Mouse (Mus musculus) layer of hippocampus, postnatal 25 days (tissue): ENCODE data around the gene Clta. TPM values are rescaled to one million over a fixed set of nuclear protein-coding genes. Genes with fewer than 3 reads are reported as not detected.

Experiments
- DNase-seq, 2 experiments: peaks; one replicate each; pipeline ENCODE4 v3.0.0; 2022; ENCODE audit warnings: mixed read lengths in 2 of 2, low spot score in 1 of 2; ENCODE audit errors: extremely low spot score in 1 of 2
- total RNA-seq, 2 experiments: library from RNA; stranded (reverse); gene quantifications; 2 replicates each; pipeline ENCODE4 v1.2.3; 2021

Gene Clta
- 100 to 1,000 TPM; 273 to 308 TPM for total RNA-seq

DNA sequence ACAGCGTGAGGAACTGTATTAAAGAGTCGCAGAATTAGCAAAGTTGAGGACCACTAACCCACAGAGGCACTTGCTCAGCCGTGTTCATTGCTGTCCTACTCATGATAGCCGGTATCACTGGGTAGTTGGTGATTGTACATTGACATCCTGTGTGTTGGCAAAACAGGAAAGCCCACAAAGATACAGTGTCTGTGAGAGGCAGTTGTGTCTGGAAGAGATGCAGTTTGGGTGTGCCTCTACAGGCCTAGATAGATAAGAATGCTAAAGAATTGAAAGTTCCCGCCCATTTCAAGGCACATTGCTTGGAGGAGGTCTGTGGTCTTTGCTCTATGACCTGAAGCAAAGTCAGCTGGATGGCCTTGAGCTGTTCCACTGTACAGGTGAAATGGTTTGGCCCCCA is at the start of gene Clta:
TSS of gene Clta (plus strand) at position 327 of the 400 bp plus-strand sequence.
- no peak for DNase-seq

- DNase-seq = peak; percentile 42 to 75
These were observed 46.9 kb upstream of the Clta start, which contains the start of gene Glipr2 for GRCm38 (mm10) chr4:43957292-43957845. Glipr2 (plus strand) TSS chr4:43957401.

DNA sequence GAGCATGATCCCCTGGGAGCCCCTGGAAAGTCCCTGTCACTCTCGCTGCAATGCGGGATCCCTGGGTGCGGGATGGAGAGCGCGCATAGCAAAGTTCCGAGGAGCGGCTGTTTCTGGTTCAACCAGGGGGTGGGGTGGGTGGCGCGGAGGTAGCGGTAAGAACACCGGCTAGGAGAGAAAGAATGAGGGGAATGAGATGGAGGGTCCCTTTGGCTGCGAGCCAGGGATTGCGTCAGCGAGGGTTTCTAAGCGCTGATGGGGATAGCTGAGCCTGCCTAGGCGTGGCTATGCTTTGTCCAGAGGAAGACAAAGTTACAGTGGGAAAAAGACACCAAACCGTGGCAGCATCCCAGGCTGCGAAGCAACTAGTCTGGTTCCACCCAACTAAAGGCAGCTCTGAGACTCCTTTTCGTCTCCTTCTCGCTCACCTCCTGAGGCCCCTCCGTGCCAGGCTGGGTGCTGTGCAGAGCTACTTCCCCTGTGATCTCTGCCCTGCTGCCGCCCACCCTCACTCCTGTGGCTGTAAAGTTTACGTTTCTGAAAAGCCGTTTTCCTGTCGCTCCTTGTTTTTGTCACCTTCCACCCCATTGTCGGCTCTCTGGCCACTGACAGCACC is 46.3 kb upstream of the Clta start:
- peak in 1 of 2 experiments; percentile 17 for DNase-seq

DNA sequence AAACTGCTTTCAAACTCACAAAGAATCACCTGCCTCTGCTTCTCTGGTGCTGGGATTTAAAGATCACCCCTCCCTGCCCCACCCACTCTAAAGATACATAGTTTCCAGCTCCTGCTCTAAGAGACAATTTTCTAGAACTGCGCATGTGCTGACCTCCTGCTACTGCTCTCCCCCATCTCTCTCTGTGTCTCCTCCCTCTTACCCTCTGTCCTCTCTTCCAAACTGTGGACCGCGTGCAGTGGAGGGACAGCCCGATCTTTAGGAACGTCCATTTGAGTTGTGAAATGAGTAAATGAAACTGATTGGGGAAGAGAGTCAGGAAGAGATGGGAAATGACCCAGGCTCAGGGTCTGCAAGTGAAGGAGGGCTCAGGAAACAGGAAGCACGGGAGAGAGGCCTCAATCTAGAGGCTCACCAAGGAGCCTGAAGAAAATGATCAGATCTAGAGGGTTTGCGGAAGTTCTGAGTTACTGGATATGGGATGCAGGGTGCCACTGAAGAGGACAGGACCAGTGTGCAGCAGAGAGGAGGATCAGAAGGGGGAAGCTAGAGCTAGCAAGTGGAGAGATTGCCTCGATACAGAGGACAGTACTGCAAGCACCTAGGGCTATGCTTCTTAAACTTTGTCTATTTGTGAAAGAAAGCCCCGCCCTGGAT is 44.6 kb upstream of the Clta start:
- no peak for DNase-seq

DNA sequence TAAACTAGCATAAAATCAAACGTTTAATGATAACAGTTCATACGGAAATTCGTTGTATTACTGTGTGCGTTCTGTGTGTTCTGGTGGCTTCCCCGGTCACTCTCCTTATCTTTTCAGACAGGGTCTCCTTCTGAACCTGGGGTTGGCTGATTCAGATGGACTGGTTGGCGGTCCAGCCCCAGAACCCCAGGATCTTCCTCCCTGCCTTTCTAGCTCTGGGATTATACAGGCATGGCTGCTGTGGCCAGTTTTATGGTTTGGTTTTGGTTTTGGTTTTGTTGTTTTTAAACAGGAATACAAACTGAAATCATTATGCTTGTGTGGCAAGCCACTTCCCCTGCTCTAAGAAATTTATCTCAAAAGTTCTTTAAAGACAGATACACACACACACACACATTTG is 44.0 kb upstream of the Clta start:
- no peak for DNase-seq

DNA sequence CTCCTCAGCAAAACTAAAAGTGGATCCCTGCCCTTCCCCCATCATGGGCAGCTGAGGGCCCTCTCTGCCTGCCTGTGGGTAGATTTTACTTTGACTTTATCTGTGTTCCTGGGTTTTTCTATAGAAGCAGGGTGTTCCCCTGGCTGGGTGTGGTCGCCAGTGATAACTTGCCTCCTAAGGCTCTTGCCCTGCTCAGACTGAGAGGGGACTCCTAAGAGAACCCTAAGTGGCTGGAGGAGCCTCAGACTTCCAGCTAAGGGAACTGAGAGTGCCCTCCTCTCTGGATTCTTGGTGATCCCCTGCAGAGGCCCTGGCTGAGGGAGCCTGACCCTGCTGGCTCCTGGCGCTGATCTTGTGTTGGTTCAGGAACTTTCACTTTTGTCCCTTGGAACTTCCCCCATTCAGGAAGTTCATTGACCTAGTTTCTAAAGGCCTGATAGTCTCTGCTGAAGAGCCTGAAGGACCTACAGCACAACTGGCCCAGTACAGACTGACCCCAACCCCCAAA is 39.9 kb upstream of the Clta start:
- DNase-seq = no peak

DNA sequence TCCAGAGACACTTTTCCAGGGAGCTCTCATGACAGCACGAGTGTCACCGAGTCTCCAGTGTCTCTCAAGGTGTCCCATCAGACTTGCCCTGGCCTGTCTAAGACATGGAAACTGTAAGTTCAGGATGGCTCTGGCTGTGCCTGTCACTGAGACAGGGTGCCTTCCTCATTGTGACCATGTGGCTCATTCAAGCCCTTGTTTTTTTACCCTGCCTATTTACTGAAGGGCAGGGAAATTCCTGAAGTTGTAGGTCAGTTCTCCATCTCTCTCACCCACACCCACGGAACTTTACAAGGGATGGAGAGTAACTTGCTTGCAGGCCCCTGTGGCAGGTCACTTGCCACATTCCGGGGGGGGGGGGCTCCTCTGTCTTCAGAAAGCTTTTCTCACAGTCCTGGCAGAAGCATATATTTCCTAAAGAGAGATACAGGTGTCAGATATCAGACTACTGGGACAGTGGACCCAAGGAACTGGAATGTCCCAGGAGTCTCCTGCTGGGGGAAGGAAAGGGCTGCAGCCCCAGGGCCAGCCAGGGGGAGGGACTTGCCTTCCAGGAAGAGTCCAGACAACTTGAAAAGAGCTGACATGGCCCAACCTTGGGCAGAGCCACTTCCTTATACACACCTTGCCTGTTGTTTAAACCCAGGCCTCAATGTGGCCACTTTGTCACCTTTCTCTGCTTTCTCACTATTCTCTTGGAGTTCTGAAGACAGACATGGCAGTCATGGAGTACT is 39.1 kb upstream of the Clta start:
- DNase-seq = no peak

DNA sequence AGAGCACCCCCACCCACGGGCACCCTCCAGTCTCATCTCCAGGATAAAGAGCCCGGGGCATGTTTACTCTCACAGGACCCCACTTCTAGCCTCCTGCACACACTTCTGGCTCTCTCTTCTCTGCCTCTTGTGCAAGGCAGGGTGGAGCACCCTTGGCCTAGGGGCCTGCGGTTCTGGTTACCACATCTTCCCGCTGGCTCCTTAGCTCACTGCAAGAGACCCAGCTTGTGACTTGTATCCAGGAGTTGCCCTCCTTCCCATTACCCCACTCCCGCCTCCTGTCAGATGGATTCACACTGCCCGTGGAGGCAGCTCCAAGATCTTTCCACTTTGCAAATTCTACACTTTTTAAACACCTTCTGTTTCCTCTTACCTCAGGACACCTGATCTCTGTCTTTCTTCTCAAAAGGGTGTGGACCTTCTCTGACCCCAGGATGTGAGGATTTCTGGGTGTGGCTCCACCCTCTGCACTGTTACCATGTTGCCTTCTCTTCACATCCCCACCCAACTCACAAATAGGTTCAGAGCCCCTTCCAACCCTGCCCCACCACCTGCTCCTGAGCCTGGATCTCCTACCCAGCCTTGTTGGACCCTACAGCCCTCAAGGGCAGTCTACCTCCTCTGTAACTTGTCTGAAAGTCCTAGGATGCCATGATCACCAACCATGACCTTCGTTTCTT is 38.3 kb upstream of the Clta start:
- DNase-seq = no peak

DNA sequence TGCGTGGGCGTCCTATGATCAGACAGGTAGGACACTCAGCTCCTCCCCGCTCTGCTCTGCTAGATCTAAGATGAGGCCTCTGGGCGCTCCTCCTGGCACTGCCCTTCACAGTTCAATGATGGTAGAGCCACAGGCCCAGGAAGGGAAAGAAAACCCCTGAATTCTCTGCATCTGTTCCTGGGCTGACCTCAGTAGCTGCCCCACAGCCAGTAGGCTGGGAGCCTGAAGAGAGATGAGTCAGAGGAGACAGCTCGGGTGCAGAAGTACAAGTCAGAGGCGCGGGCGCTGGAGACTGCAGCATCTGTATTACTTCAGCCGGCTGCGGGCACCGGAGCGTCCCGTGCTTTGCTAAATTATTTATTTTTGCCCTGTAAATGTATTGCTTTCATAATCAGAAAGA is 35.6 kb upstream of the Clta start:
- peak in 1 of 2 experiments; percentile 19 for DNase-seq

GRCm38 (mm10) chr4:43969373-43969772 is 34.9 kb upstream of the Clta start:
- no peak for DNase-seq

DNA sequence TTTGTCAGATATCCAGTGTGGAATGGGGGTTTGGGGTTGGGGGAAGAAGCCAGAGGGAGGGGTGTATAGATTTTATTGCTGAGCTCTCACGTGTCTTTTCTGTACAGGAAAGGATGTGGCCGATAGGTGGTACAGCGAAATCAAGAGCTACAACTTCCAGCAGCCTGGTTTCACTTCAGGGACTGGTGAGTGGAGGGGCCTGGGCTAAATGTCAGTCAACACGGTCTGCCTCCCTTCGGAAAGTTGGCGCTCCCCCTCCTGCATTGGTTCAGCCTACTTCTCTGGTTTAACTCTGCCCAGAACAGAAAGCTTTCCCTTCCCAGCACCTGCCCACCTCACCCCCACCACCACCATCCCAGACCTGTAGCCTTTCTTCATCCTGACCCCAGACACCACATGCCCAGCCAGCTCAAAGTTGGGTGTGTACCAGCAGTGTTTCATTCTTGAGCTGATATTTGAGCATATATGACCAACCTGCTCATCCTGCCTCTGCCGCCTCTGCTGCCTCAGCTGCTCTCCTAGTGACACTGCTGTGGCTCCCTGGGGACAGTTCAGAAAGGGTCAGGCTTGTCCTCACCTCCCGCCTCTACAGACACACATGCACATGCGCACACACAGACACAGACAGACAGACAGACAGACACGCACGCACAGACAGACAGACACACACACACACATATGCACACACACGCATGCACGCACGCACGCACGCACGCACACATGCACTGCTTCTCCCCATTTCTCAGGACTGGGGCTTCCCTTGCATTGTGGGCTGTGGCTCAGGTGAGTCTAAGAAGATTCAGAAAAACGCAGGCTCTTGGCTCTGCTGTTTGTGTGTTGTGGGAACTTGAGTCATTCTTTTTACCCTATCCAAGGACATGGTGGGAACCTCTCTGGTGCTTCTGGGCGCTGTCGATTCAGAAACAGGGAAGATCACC is 33.6 kb upstream of the Clta start:
- DNase-seq = no peak

GRCm38 (mm10) chr4:43971541-43972136 is 32.6 kb upstream of the Clta start:
- no peak for DNase-seq

DNA sequence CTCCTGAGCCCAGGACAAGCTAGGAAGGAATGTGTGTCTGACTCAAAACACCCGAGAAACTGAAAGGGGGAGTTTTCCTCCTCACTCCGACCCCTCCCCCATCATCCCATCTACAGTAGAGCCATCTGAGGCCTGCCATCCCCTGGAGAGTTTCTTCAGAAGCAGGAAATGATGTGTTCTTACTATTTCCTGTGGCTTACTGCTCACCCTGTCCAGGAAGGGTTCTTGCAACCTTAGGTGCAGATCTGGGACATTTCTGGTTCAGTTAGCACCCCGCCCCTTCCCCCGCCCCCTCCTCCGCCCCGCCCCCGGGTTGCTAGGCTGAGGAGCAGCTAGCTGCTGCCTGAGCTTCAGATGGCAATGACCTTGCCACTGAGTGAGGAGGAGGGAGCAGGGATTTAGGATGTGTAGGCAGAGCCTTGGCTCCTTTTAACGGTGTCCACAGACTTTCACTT is 32.1 kb upstream of the Clta start:
- no peak for DNase-seq

DNA sequence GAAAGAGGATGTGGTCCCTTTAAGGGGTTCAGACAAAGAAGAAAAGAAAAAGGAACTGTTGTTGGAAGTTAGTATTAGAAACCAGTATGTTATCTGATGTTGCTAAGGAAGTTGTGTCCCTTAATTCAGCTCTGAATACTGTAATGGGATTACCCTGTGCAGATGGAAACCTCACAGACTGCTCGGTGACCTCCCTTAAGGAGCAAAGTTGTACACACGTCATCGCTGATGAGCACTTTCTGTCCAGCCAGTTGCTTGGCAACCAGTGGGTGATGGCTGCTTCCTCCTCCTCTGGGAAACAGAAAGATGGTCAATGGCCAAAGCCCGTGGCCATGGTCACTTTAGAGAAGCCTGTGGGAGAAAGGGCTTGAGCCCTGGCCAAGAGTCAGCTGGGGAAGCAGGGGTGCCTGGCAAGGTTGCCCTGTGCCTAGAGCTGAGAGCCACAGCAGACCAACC is 30.7 kb upstream of the Clta start:
- peak in 1 of 2 experiments; percentile 21 for DNase-seq

DNA sequence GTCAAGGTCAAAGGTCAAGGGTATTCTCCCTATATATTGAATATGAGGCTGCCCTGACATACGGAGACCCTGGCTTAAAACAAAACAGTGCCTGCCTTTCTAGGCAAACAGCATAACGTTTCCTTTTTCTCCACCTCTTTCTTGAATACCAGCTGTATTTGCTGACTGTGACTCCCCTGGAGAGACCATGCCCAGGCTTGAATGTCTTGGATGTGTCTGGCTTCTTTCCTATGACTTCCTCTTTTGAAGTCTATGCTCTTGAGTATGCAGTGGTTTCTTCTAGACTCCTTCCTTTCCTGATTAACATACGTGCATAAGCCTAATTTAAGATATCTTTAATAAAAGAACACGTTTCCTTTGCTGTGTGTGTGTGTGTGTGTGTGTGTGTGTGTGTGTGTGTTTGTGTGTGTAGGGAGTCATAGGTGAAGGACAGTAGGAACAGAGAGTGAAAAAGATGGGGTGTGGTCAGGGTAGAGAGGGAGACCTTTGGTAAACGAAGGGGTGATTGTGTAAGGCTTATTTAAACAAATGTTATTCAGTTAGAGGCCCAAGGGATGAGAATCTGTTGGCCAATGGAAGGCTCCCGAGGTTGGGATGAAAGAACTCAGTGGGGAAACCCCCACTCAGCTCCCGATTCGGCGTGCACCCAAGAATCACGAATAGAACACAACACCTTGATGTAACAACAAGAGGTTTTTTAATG is 29.2 kb upstream of the Clta start:
- no peak for DNase-seq

DNA sequence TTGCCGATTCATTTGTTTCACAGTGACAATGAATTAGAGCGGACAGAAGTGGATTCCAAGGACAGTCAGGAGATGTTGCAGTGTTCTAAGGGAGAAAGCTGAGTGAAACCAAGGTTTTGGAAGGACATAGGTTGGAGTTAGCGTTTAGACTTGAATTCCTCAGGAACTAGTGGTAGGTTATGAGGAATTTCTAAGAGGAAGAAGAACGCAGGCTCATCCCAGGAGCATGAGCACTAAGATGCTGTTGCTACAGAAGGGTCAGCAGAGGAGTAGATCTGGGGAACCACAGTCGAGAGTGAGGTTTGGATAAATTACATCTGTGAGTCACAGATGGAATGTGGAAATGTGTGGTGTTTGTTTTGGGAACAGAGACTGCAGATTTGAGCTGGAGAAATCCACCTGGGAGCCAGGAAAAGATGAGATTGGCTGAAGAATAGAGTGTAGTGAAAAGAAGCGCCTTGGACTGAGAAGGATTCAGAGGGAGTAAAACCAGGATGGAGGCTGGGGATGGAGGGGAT is 28.0 kb upstream of the Clta start:
- DNase-seq = no peak

GRCm38 (mm10) chr4:43978521-43979443 is 25.5 kb upstream of the Clta start:
- no peak for DNase-seq
